In the genomic region with DNA sequence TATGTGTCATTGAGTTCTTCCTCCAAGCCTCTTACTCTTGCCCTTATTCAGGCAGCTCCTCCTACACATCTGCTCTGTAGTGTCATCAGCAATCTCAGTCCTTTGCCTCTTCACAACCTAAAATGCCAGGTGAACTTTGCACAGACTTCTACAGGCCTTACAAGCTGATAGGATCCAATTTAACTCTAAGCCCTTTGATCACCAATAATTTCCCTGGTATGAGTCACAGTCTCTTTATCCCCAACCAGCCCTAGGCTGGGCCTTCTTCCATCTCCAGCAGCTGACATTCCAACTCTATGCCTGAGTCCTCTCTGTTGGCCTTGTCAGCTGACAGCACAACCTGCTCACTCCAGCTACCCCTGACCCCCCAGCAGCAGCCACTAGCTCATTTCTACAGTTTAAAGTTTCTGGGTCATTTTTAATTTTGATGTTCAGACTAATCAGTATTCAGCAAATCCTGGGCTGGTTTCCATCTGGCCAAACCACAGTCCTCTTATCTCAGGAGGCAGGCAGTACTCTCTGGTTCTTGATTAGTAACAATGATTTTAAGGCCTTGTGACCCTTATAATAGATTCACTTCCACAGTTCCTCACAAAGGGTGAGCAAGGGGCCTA, we compare ENCODE assay signal across 8 mouse cellular contexts. TPM values are rescaled to one million over a fixed set of nuclear protein-coding genes. Genes with fewer than 3 reads are reported as not detected.
DNase-seq lines count a peak whose midpoint lies in the region; ATAC-seq and TF ChIP-seq lines count a peak whose summit lies in the region.

No protein-coding gene starts in this region.

- H3K9me3 ChIP-seq in kidney, postnatal 0 days (replicated peaks; ENCODE audit: low read length), result no peaks in the 10 kb centered on the region

- no peak for TF ChIP-seq CTCF in kidney, postnatal 0 days (IDR thresholded peaks at IDR 0.05; ENCODE audit: low read depth)

- peaks cover 8% of the 10 kb centered on the region for H3K4me1 ChIP-seq in kidney, postnatal 0 days (replicated peaks; ENCODE audit: insufficient read depth, low read length)

- peak; percentile 87 for ATAC-seq in kidney, postnatal 0 days (replicated peaks; ENCODE audit: low FRiP score, low read depth)

- TF ChIP-seq POLR2A in myocyte (IDR thresholded peaks at IDR 0.05; ENCODE audit: insufficient read length, low read depth), result no peak

- no peak overlapping the region for H3K9ac ChIP-seq in kidney, postnatal 0 days (ENCODE audit: low read depth, low read length)

- DNase-seq in kidney, adult 11 months, result peak; percentile 66
- DNase-seq in kidney, adult 18-20 months, result no peak
- DNase-seq in heart, adult 11 months, result peak; percentile 98
- peak; percentile 84 for DNase-seq in kidney, postnatal 0 days (ENCODE audit: low spot score)
- no peak for DNase-seq in thymus, postnatal 14 days
- no peak for DNase-seq in spleen, adult 12 weeks (ENCODE audit: low spot score)
- DNase-seq in T-cell, adult 2 months (ENCODE audit: low spot score), result no peak

- H3K27ac ChIP-seq in kidney, postnatal 0 days, result peak overlapping the region; percentile 91

- H3K36me3 ChIP-seq in kidney, postnatal 0 days (ENCODE audit: insufficient read depth, low read length), result no peaks in the 10 kb centered on the region
- no peaks in the 10 kb centered on the region for H3K36me3 ChIP-seq in myocyte (ENCODE audit: control insufficient read depth, insufficient read depth)

- no peak overlapping the region for H3ac ChIP-seq in myocyte (ENCODE audit: control insufficient read depth, insufficient read length)

- no peaks in the 10 kb centered on the region for H3K27me3 ChIP-seq in kidney, postnatal 0 days (ENCODE audit: insufficient read depth, low read length)
- no peaks in the 10 kb centered on the region for H3K27me3 ChIP-seq in myocyte (ENCODE audit: control insufficient read depth, insufficient read depth, insufficient read length)

- no peak overlapping the region for H3K4me2 ChIP-seq in kidney, postnatal 0 days (ENCODE audit: low read length)
- H3K4me2 ChIP-seq in myocyte (ENCODE audit: low read depth), result peak overlapping the region; percentile 70

- no peaks in the 10 kb centered on the region for H3K79me2 ChIP-seq in myocyte (ENCODE audit: control insufficient read depth, insufficient read depth)

- no peak overlapping the region for H3K4me3 ChIP-seq in kidney, postnatal 0 days (replicated peaks; ENCODE audit: low read depth, low read length)
- no peak overlapping the region for H3K4me3 ChIP-seq in myocyte

TF ChIP-seq in myocyte, 11 proteins besides CTCF, POLR2A, EP300 and RAD21:
- TF ChIP-seq TCF3 (IDR thresholded peaks at IDR 0.05; ENCODE audit: insufficient read length, low read depth) (peak; percentile 17), SRF (IDR thresholded peaks at IDR 0.05; ENCODE audit: control insufficient read depth, insufficient read length, low read depth) (no peak), CEBPB (IDR thresholded peaks at IDR 0.05; ENCODE audit: insufficient read depth, poor library complexity, severe bottlenecking) (no peak), MYOG (IDR thresholded peaks at IDR 0.05; ENCODE audit: control insufficient read depth in 1 of 3, insufficient read depth in 1 of 3, insufficient read length in 2 of 3, low read depth in 2 of 3) (peak in 2 of 3 experiments; percentile 72 to 74), USF1 (IDR thresholded peaks at IDR 0.05; ENCODE audit: low read depth) (peak; percentile 10), MYOD1 (IDR thresholded peaks at IDR 0.05; ENCODE audit: control insufficient read depth in 1 of 3, insufficient read length in 2 of 3, low read depth in 2 of 3) (peak; percentile 20 to 75 (median 66)), POLR2AphosphoS2 (IDR thresholded peaks at IDR 0.05; ENCODE audit: insufficient read length, low read depth) (no peak), MAX (IDR thresholded peaks at IDR 0.05; ENCODE audit: low read depth) (no peak)
TF ChIP-seq in myocyte: peak in this region for 4.

RNA-seq across cellular contexts. Expression of a gene that starts 8.1 kb away (rescaled TPM):
- 79.8 and 84.5 TPM in 2 replicates for polyA plus RNA-seq in kidney, postnatal 0 days (2015; fragmentation: Nextera tagmentation; extraction: Ambion mirVana)
- polyA plus RNA-seq in myocyte (2012; fragmentation: generic; extraction: Trizol), result 99.3 TPM

RNA-seq across cellular contexts. Expression of a gene that starts 16.1 kb away (rescaled TPM):
- 21.1 and 25.3 TPM in 2 replicates for polyA plus RNA-seq in kidney, postnatal 0 days (2015; fragmentation: Nextera tagmentation; extraction: Ambion mirVana)
- 4.0 TPM for polyA plus RNA-seq in myocyte (2012; fragmentation: generic; extraction: Trizol)

RNA-seq across cellular contexts. Expression of a gene that starts 42.3 kb away (rescaled TPM):
- polyA plus RNA-seq in kidney, postnatal 0 days (2015; fragmentation: Nextera tagmentation; extraction: Ambion mirVana), result 33.9 and 34.5 TPM in 2 replicates
- 15.6 TPM for polyA plus RNA-seq in myocyte (2012; fragmentation: generic; extraction: Trizol)

Comparison
In these comparisons a context has a peak if more than half of its experiments do, and no peak if none do; other contexts are left out.
1. DNase-seq: peak in kidney, adult 11 months (single experiment), heart, adult 11 months (single experiment) and kidney, postnatal 0 days (single experiment); none in kidney, adult 18-20 months (single experiment), thymus, postnatal 14 days (single experiment), spleen, adult 12 weeks (single experiment) and T-cell, adult 2 months (single experiment).